Mouse (Mus musculus) right cerebral cortex, adult 18-20 months (tissue): ENCODE data around the gene Sept12.

ENCODE experiments used
- DNase-seq: peaks from one replicate; pipeline ENCODE4 v3.0.0; 2022; ENCODE audit warnings: mixed read lengths

Gene Sept12

DNA sequence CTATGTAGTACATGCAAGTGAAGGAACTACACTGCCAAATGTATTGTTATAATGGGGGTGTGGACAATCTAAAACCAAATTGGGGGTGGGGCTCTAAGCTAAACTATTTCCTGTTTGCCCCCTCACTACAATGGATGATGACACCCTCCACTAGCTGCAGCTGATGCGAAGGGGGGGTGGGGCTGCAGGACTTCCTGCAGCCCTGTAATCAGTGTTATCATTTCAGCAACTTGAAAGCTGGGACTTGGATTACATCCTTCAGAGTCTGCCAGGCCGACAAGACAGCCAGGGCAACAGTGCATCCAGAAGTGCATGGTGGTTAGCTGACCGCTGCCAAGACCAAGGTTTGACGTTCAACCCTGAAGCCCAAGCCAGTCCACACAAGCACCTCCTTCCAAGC lies 26.0 kb downstream of the Sept12 start:
- DNase-seq: no peak

DNA sequence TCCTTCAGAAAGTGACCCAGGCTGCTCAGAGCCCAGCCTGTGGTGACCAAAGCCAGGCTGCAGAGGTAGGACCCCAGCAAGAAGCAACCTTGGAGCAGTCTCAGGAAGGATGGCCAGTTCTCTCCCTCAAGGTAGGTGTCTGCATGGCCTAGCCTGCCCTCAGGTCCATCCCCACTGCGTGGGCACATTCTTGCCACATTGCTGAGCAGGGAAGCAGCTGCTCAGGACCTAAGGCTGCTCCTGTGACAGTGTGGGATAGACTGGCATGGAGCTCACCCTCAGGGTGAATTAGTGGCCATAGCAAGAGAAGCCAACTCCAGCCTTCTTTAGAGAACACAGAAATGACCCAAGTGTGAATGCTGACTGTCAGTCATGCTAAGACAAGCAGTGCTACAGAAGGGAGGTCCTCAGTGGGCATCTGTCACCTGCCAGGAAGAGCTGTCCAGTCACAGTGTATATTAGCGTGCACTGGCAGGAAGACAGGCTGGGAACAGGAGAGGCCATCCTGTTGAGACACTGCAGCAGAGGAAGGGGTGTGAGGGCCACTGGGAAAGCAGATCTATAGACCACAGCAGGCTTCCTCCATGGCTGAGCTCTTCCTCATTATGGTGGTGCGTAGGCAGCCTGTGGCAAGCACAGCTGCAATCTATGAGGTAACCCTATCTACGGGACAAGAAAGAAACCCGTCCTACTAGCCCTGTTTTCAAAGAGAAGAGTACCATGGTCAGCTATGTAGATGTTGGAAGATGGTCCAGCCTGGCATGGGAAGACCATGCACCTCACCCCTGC lies 28.4 kb downstream of the Sept12 start:
- no peak for DNase-seq

DNA sequence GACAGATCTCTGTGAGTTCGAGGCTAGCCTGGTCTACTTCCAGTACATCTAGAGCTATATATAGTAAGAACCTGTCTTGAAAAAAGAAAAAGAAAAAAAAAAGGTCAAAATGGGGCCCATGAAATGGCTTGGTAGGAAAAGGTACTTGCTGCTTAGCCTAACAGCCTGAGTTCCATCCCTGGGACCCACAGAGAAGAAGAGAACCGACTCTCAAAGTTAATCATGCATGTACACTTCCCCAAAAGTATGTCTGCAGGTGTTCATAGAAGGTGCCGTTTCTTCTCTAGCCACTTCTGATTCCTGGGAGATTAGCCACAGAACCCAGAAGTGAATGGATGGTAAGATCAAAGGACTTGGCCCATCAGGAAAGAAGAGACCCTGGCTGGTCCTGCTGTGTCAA lies 29.2 kb downstream of the Sept12 start:
- DNase-seq: no peak

DNA sequence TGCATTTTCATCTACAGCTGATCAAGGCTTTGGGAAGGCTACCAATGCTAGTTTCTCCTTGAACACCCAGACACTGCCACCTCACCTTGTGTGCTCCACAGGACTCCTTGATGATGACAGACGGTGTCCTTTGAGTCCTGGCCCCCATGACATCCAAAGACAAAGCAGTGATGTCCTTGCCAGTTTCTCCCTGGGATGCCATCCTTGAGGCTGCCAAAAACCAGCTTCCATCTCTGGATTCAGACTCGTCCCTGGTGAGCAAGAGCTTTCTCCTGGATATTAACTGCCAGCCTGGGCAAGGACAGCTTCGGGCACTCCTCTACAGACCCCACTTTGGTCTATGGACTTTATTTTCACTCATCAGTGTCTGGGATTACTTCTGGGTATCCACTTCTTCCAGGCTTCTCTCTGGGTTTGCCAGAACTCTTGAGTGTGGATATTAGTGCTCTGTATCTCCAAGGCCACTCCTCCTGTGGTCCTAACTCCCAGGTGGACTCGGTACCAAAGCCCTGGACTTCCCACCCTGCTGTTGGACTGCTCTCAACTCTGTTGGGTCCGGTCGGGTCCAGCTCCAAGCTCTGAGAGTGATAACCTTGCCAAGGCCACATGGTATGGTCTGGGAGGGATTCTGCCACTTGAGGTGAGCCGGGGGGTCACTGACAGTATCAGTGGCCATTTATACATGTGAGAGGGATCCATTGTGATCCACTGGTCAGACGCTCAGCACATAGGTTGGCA lies 32.1 kb downstream of the Sept12 start:
- DNase-seq: no peak

DNA sequence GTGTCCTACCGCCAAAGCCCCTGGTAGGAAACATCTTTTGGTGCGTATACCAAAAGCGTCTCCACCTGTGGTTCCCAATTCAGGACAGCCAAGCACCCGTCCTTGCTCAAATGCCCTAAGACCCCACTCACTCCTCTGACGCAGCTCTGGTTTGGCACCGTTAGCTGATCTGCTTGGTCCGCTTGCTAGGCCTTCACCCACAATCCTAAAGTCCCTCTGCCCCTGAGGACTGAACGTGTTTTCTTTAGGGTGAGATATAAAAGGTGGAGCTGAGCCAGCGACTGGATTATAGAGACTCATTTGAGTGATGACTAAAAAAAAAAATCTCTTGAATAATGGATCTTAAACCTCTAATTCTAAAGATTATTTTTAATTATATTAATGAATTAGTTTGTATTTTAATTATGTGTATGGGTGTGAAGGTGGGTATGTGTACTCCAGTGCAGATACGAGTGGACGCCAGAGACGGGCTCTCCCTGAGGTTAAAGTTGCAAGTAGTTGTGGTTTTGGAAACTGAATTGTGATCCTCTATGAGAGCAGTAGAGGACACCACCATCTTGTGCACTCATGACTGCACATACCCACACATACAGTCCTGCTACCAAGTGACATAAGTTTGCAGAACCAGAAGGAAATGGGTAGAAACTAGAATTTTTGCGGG lies 32.8 kb downstream of the Sept12 start:
- no peak for DNase-seq

- peak; percentile 100 for DNase-seq
These were observed 33.6 kb downstream of the Sept12 start, which contains the start of gene Anks3 for GRCm38 (mm10) chr16:4963797-4964709. Gene Anks3, minus strand, starts transcription at chr16:4964205.

GRCm38 (mm10) chr16:4963346-4963745 lies 34.3 kb downstream of the Sept12 start:
- DNase-seq: no peak

- DNase-seq: no peak
These were observed 37.4 kb downstream of the Sept12 start for GRCm38 (mm10) chr16:4960260-4960659.

- no peak for DNase-seq
These were observed 40.2 kb downstream of the Sept12 start for GRCm38 (mm10) chr16:4957446-4957845.

DNA sequence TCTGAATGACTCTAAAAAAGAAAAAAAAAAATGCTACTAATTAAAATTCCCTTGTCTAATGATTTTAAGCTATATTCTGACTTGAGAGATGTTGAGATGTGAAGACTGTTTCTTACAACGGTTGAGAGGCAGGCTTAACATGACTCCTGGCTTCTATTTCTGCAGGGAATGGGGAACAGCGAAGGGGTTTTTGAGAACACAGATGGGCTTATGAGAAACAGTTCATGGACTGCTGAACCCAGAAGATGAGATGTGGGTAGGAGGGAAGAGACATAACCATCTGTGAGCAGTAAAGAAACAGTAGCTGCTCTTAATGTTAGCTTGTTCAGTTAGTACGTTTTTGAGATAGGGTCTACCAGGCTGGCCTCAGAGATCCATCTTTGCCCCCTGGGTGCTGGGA lies 41.0 kb downstream of the Sept12 start:
- no peak for DNase-seq

DNA sequence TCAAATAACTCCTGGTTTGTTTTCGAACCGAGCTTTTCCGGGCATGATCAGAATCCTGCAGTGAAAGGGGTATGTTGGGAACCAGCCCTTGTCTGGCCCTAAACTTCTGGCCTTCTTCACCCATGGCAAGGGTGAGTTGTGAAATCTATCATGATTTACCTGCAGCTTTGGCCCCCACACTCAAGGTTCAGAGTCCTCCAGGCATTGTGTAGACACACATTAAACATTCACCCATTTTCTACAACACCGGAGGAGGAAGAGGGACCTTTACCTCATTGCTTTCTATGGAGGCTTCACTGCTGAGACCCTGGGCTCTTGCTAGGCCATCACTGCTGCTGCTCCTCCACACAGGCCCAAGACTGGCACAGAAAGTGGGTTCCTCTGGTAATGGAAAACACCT lies 50.3 kb downstream of the Sept12 start:
- DNase-seq: no peak

- DNase-seq: no peak
These were observed 51.5 kb downstream of the Sept12 start for GRCm38 (mm10) chr16:4946155-4946554.

GRCm38 (mm10) chr16:4945415-4945814 lies 52.2 kb downstream of the Sept12 start:
- DNase-seq: no peak

GRCm38 (mm10) chr16:4943431-4943830 lies 54.2 kb downstream of the Sept12 start:
- DNase-seq: no peak

DNA sequence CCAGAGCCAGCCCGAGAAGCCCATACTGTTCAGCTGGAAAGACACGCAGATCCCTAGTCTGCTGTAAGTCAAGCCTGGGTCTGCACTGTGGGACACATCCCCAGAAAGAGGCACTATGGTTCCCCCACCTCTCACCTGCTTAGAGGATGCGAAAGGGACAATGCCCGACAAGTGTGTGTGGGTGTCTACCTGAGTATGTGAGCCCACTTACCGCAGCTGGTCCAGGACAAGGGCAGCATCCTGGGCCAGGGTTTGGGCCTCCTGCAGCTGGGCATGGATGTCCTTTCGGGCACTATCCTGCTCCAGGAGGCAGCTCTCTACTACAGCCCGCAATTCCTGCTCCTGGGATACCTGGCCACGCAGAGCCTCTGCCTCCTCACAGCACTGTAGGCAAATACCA lies 54.8 kb downstream of the Sept12 start:
- DNase-seq: no peak

DNA sequence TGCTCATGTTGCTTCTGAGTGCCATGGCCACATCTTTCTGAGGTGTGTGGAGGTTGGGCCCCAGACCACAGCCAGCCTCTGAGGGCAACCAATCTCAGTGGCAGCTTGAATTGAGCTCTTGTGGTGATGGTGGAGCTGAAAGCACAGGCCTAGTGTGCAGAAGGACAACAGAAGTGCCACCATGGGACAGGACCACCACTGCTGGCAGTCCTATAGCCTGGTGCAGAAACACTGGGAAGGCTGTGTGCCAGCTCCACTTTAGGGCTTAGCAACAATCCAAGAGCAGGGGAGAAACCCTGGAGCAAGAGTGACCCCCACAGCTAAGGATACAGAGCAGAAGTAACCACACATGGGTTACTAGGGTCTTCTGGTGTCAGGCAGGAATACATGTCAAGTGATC lies 56.6 kb downstream of the Sept12 start:
- no peak for DNase-seq

DNA sequence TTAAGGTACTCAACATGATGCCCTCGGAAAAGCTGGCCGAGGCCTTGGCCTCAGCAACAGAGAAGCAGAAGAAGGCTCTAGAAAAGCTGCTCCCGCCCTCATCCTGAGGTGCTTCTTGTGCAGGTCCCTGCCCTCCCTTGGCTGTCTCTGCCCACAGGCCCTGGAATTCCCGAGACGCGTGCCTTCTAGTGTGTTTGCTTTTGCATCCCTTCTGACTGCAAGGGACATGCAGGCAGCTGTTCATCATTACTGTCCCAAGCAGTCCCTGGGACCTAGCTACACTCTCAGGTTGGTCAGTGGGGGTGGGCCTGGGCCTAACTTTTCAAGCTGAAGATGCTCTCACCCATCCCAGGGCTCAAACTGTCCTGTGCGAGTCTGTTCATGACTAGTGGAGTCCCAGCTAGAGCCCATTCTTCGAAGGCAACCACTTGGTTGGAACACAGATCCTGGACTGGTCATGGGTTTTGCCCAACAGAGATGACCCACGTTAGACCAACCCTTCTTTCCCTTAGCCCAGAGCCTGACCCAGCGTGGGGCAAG lies 57.3 kb downstream of the Sept12 start:
- DNase-seq: no peak

GRCm38 (mm10) chr16:4939412-4939811 lies 58.2 kb downstream of the Sept12 start:
- no peak for DNase-seq

- peak; percentile 97 for DNase-seq
These were observed 58.7 kb downstream of the Sept12 start for GRCm38 (mm10) chr16:4938989-4939388.

DNA sequence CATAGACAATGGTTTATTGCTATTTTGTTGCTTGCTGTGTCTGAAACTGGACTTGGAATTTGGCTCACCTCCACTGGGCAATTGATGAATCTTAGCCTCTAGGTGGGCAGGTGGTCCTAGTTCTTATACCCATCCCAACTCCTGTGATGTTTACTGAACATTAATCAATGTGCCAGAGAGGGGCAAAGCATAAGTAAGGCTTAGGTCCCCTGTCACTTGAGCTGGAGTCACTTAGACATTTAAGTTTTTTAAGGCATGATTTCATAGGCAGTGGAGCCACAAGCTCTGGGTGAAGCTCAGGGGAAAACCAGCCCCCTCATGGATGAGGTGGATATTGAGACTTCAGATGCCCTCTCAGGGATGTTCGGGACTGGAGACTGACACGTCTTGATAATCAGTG lies 59.2 kb downstream of the Sept12 start, which contains the start of gene Nudt16l1:
Gene Nudt16l1, plus strand, starts transcription at position 301 of the 400 bp plus-strand sequence.
- no peak for DNase-seq

- no peak for DNase-seq
These were observed 60.1 kb downstream of the Sept12 start for GRCm38 (mm10) chr16:4937351-4938190.
